Mouse (Mus musculus) olfactory bulb, adult 2 months (tissue): Measurements from ENCODE around the gene Fam173a. TPM values are rescaled to one million over a fixed set of nuclear protein-coding genes. Genes with fewer than 3 reads are reported as not detected.

Source experiments
- H3K27ac ChIP-seq: fragments of 200-500 bp; 2 replicates; pipeline ENCODE4 v1.5.1; 2012; ENCODE audit warnings: low read depth, low read length; ENCODE audit not compliant: insufficient read depth
- H3K4me1 ChIP-seq: fragments of 200-500 bp; 2 replicates; pipeline ENCODE4 v1.6.1; 2012; ENCODE audit warnings: low read length; ENCODE audit not compliant: control insufficient read depth, insufficient read depth
- H3K4me3 ChIP-seq: fragments of 200-500 bp; 2 replicates; pipeline ENCODE4 v1.5.1; 2012; ENCODE audit warnings: mild to moderate bottlenecking, low read depth, low read length, moderate library complexity; ENCODE audit not compliant: insufficient read depth
- CTCF ChIP-seq: fragments of 200-500 bp; IDR thresholded peaks from 2 replicates; pipeline ENCODE4 v1.5.1; 2012; ENCODE audit warnings: low read depth, mild to moderate bottlenecking, low read length, moderate library complexity; ENCODE audit not compliant: insufficient read depth
- POLR2A ChIP-seq: fragments of 200-500 bp; IDR thresholded peaks from 2 replicates; pipeline ENCODE4 v1.6.1; 2012; ENCODE audit warnings: mild to moderate bottlenecking, low read depth, low read length, moderate library complexity; ENCODE audit not compliant: insufficient read depth
- WGBS: fragments of 180-500 bp; shearing (Covaris S2); methylation state at CpG from one replicate; pipeline ENCODE4 v1.1.7; 2018; 5-methylcytosine and 5-hydroxymethylcytosine counted together
- polyA plus RNA-seq: library from polyadenylated mRNA; stranded (reverse); fragments of >200 nt; gene quantifications from 2 replicates; pipeline ENCODE4 v1.2.4, GENCODE M21; 2012; ENCODE audit warnings: low replicate concordance; ENCODE audit not compliant: missing spikeins, insufficient read depth, insufficient read length

The Fam173a gene
- polyA plus RNA-seq, 1 experiment = not detected

GRCm38 (mm10) chr17:25802825-25803517 is 10.3 kb upstream of the Fam173a start:
- WGBS = 6% methylated on average over 10 of the region's 10 CpGs
- TF ChIP-seq CTCF = no peak
- no peak for TF ChIP-seq POLR2A
- Histone ChIP-seq H3K27ac (peak overlapping the region; percentile 99), H3K4me1 (peaks cover 17% of the 10 kb centered on the region), H3K4me3 (peak overlapping the region; percentile 34)

DNA sequence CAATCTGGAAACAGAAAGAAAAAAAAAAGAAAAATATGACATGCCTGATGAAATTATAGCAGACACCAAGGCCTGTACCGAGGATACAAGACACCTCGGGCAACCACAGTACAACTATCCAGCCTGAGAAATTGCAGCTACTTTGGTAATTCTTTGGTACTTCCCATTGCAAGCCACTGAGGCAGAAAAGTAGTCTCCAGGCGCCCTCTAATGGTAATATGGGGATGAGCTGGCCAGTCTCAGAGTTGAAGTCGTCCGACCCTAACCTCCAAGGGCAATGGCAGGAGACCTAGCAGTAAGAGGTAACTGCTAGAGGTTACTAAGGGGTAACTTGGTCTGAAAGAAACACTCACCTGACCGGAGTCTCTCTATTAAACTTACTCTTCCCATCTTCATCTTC is 8.3 kb upstream of the Fam173a start:
- TF ChIP-seq POLR2A (no peak), CTCF (no peak)
- Histone ChIP-seq H3K4me3 (no peak overlapping the region), H3K27ac (no peak overlapping the region), H3K4me1 (peaks cover 22% of the 10 kb centered on the region)
- WGBS = 6% methylated on average over 6 of the region's 6 CpGs

DNA sequence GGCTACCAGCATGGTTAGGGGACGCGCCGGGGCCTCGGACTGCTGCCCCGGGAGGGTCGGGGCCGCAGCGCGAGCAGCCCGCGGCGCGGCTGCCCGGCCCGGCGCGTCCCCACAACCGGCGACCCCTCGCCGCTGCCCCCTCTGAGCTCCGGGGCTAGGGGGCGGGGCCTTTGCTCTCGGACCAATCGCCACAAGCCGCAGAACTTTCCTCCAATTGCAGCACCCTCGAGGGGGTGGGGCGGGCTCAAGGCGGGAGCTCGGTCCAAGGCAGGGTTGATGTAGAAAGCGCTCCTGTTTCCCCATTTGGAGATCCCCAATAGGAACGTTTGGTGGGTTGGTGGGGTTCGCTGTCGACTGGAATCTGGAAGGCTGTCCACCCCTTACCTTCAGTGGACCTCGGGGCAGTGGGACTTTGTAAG is 4.3 kb upstream of the Fam173a start, which contains the start of gene Metrn:
Gene Metrn (minus strand): TSS at position 186 of the 419 bp plus-strand sequence.
- H3K4me3 ChIP-seq = peak within 1 kb of the TSS; percentile 54
- under 1% methylated on average over 35 of the region's 35 CpGs for WGBS
- H3K27ac ChIP-seq = peak within 1 kb of the TSS; percentile 73
- TF ChIP-seq CTCF = no peak
- no peak for TF ChIP-seq POLR2A
- peaks cover 31% of the 10 kb centered on the region for H3K4me1 ChIP-seq

DNA sequence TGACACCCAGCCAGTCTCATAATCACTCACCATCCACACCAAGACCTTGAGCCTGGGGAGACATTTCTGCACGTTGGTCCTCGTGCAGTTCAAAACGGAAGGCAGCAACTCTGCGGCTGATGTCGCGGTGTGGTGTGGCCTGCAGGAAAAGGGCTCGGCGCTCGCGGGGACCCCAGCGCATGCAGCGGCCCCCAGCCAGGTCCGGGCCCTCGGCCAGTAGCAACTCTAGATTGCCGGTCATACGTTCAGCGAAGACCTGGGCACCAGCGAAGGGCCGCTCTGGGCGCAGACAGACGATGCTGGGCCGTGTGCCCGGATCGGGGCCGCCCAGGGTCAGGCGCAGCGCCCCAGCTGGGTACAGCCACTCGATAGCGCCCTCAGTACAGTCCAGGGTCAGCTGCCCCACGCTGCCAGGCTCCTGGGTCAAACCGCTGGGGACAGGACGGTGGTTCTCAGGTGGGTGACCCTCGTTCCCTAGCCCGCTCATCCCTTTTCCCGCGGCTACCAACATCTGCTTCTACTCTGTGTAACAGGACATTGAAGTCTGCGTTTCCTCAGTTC is 3.6 kb upstream of the Fam173a start:
- Histone ChIP-seq H3K4me1 (peaks cover 35% of the 10 kb centered on the region), H3K27ac (peak overlapping the region; percentile 73), H3K4me3 (peak overlapping the region; percentile 54)
- TF ChIP-seq CTCF (no peak), POLR2A (no peak)
- WGBS = 15% methylated on average over 37 of the region's 37 CpGs

GRCm38 (mm10) chr17:25795609-25796092 is 3.0 kb upstream of the Fam173a start, which contains the start of gene AC134908.4:
AC134908.4 (minus strand) TSS chr17:25795659.
- H3K4me3 ChIP-seq = peak within 1 kb of the TSS; percentile 54
- 40% methylated on average over 6 of the region's 6 CpGs for WGBS
- H3K27ac ChIP-seq = peak within 1 kb of the TSS; percentile 73
- no peak for TF ChIP-seq POLR2A
- no peak for TF ChIP-seq CTCF
- peaks cover 39% of the 10 kb centered on the region for H3K4me1 ChIP-seq

GRCm38 (mm10) chr17:25794998-25795397 is 2.3 kb upstream of the Fam173a start:
- peak overlapping the region; percentile 17 for H3K4me3 ChIP-seq
- H3K27ac ChIP-seq = peak overlapping the region; percentile 70
- H3K4me1 ChIP-seq = peaks cover 41% of the 10 kb centered on the region
- 52% methylated on average over 17 of the region's 17 CpGs for WGBS
- no peak for TF ChIP-seq POLR2A
- TF ChIP-seq CTCF = no peak

DNA sequence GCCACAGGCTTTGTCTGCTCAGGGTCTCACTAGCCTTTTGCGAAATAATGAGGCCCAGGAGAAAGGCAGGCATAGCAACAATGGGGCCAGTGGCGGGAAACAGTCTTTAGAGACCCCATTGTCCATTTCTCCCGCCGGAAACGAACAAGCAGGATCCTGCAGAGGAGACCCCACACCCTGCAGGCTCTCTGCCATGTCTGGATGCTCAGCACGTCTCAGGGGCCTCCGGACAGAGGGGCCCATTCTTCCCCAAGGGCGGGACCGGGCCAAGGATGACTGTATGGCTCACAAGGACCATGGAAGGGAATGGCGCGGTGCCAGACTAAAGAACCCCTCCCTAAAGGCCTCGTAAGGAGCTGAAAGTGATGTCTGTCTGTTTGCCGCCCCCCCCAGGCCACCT is 1.5 kb upstream of the Fam173a start:
- no peak overlapping the region for H3K4me3 ChIP-seq
- peaks cover 41% of the 10 kb centered on the region for H3K4me1 ChIP-seq
- no peak for TF ChIP-seq CTCF
- WGBS = 20% methylated on average over 13 of the region's 13 CpGs
- H3K27ac ChIP-seq = no peak overlapping the region

- Histone ChIP-seq H3K4me3 (peak overlapping the region; percentile 84), H3K4me1 (peaks cover 41% of the 10 kb centered on the region), H3K27ac (peak overlapping the region; percentile 98)
- TF ChIP-seq POLR2A (peak; percentile 49; the same call in 1 of the 2 replicates), CTCF (no peak)
- under 1% methylated on average over 45 of the region's 45 CpGs for WGBS
These were observed 716 bp downstream of the Fam173a start for GRCm38 (mm10) chr17:25791843-25792527.

GRCm38 (mm10) chr17:25791320-25791842 is 1.3 kb downstream of the Fam173a start:
- peak overlapping the region; percentile 98; the same call in 1 of the 2 replicates for H3K27ac ChIP-seq
- peak overlapping the region; percentile 84 for H3K4me3 ChIP-seq
- peaks cover 37% of the 10 kb centered on the region for H3K4me1 ChIP-seq
- TF ChIP-seq CTCF (no peak), POLR2A (no peak)
- 16% methylated on average over 19 of the region's 19 CpGs for WGBS
